Mouse (Mus musculus) forebrain, embryonic 14.5 days (tissue): Measurements from ENCODE around the gene Tmem170. TPM values are rescaled to one million over a fixed set of nuclear protein-coding genes. Genes with fewer than 3 reads are reported as not detected.

Experiments
- ATAC-seq: fragments of 200-750 bp; cut with Nextera tagmentation; 2 replicates; pipeline ENCODE4 v1.8.0; 2017; ENCODE audit warnings: mild to moderate bottlenecking, moderate library complexity
- DNase-seq: peaks from one replicate; pipeline ENCODE4 v3.0.0-alpha.2; 2015; ENCODE audit warnings: low spot score
- H3K27ac ChIP-seq: fragments of 300-500 bp; sonication (generic); 2 replicates; pipeline ENCODE4 v1.5.1; 2014; ENCODE audit warnings: low read depth, mild to moderate bottlenecking, control low read depth, low read length, moderate library complexity
- H3K27me3 ChIP-seq: fragments of 300-500 bp; sonication (generic); replicated peaks from 2 replicates; pipeline ENCODE4 v1.6.1; 2014; ENCODE audit warnings: low read length, control low read depth, mixed read lengths; ENCODE audit not compliant: control insufficient read depth, insufficient read depth
- H3K36me3 ChIP-seq: fragments of 300-500 bp; sonication (generic); 2 replicates; pipeline ENCODE4 v1.6.1; 2014; ENCODE audit warnings: low read length, control low read depth; ENCODE audit not compliant: control insufficient read depth, insufficient read depth
- H3K4me1 ChIP-seq: fragments of 300-500 bp; sonication (generic); 2 replicates; pipeline ENCODE4 v1.6.1; 2014; ENCODE audit warnings: antibody characterized with exemption, low read length, control low read depth; ENCODE audit not compliant: control insufficient read depth, insufficient read depth
- H3K4me2 ChIP-seq: fragments of 300-500 bp; sonication (generic); 2 replicates; pipeline ENCODE4 v1.6.1; 2014; ENCODE audit warnings: mild to moderate bottlenecking, control low read depth, low read length
- H3K4me3 ChIP-seq: fragments of 300-500 bp; sonication (generic); 2 replicates; pipeline ENCODE4 v1.5.1; 2014; ENCODE audit warnings: low read depth, low read length, control low read depth
- H3K9ac ChIP-seq: fragments of 300-500 bp; sonication (generic); 2 replicates; pipeline ENCODE4 v1.6.1; 2014; ENCODE audit warnings: mild to moderate bottlenecking, low read length, control low read depth, moderate library complexity
- H3K9me3 ChIP-seq: fragments of 300-500 bp; sonication (generic); replicated peaks from 2 replicates; pipeline ENCODE4 v1.6.1; 2016; ENCODE audit warnings: low read length, control low read depth, mixed read lengths; ENCODE audit not compliant: control insufficient read depth
- WGBS: fragments of 180-500 bp; shearing (Covaris S2); extraction: QIAGEN DNeasy Blood & Tissue Kit; methylation state at CpG from one replicate; pipeline ENCODE4 v1.1.7; 2014; 5-methylcytosine and 5-hydroxymethylcytosine counted together
- polyA plus RNA-seq: library from polyadenylated mRNA; unstranded; fragments of >200 nt; fragmentation: Nextera tagmentation; extraction: Ambion mirVana; gene quantifications from 2 replicates; pipeline ENCODE4 v1.2.1, GENCODE M21; 2014

Gene Tmem170
- polyA plus RNA-seq, 1 experiment from 2014 or later = 2.7 TPM

- peaks cover 58% of the 10 kb centered on the region for H3K36me3 ChIP-seq
- no peaks in the 10 kb centered on the region for H3K27me3 ChIP-seq
- H3K4me2 ChIP-seq = no peak overlapping the region
- no peak overlapping the region for H3K27ac ChIP-seq
- H3K4me1 ChIP-seq = no peaks in the 10 kb centered on the region
- no peak for ATAC-seq
- H3K9ac ChIP-seq = no peak overlapping the region
- no peaks in the 10 kb centered on the region for H3K9me3 ChIP-seq
- H3K4me3 ChIP-seq = no peak overlapping the region
- WGBS = 77% methylated on average over 6 of the region's 6 CpGs
- DNase-seq = no peak
Observed at GRCm38 (mm10) chr8:111834011-111834410, 42.5 kb downstream of the Tmem170 start.

GRCm38 (mm10) chr8:111832983-111833382, 43.6 kb downstream of the Tmem170 start:
- no peaks in the 10 kb centered on the region for H3K4me1 ChIP-seq
- ATAC-seq = no peak
- no peak overlapping the region for H3K27ac ChIP-seq
- no peaks in the 10 kb centered on the region for H3K27me3 ChIP-seq
- DNase-seq = no peak
- H3K9me3 ChIP-seq = no peaks in the 10 kb centered on the region
- peaks cover 62% of the 10 kb centered on the region for H3K36me3 ChIP-seq
- H3K9ac ChIP-seq = no peak overlapping the region
- H3K4me2 ChIP-seq = no peak overlapping the region
- H3K4me3 ChIP-seq = no peak overlapping the region
- 74% methylated on average over 5 of the region's 5 CpGs for WGBS

GRCm38 (mm10) chr8:111831996-111832395, 44.6 kb downstream of the Tmem170 start:
- peak; percentile 37 for DNase-seq
- no peak for ATAC-seq

DNA sequence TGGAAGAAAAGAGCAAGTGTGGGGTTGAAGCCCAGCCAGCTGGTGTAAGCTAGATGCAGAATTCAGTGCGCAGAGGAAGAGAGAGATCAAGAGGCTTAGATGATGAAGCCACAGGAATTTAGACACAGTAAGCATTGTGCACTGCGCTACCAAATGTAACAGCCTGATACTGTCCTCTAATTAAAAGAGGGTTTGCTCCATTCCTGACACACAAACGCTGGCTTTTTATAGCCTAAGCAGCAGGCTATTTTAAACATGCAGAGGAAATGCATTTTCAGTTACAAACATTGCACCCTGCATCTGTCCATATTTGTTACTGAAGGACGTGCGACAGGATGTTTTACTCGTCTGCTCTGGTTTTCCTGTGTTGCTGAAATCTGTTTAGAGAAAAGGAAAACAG, 48.0 kb downstream of the Tmem170 start:
- WGBS = 87% methylated on average over 6 of the region's 6 CpGs
- DNase-seq (no peak), ATAC-seq (no peak)
- no peaks in the 10 kb centered on the region for H3K9me3 ChIP-seq
- no peak overlapping the region for H3K4me3 ChIP-seq
- no peak overlapping the region for H3K9ac ChIP-seq
- no peak overlapping the region for H3K4me2 ChIP-seq
- no peaks in the 10 kb centered on the region for H3K4me1 ChIP-seq
- no peak overlapping the region for H3K27ac ChIP-seq
- peaks cover 59% of the 10 kb centered on the region for H3K36me3 ChIP-seq
- H3K27me3 ChIP-seq = no peaks in the 10 kb centered on the region

More at GRCm38 (mm10) chr8:111831996-111832395, 44.6 kb downstream of the Tmem170 start:
- Histone ChIP-seq H3K27ac (no peak overlapping the region), H3K4me3 (no peak overlapping the region), H3K27me3 (no peaks in the 10 kb centered on the region), H3K4me2 (no peak overlapping the region), H3K9me3 (no peaks in the 10 kb centered on the region), H3K4me1 (no peaks in the 10 kb centered on the region), H3K9ac (no peak overlapping the region), H3K36me3 (peaks cover 54% of the 10 kb centered on the region)
- WGBS = 72% methylated on average over 4 of the region's 4 CpGs

DNA sequence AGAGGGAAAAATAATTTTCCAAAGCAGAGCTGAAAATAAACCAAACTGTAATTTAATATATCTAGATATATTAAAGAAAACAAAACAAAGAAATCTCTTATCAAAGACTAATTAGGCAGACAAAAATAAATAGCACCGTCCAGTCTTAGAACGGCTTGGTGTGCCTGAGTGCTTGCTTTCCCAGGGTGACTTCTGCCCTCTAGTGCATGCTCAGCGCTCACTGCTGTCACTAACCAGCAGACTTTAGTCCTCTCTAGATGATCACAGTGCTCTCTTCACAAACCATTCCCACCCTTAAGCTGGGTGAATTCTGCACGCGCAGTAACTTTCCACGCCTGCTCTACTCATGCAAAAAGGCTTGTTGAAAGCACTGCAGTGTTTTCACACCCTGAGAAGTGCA, 51.3 kb downstream of the Tmem170 start:
- peaks cover 48% of the 10 kb centered on the region for H3K36me3 ChIP-seq
- no peaks in the 10 kb centered on the region for H3K27me3 ChIP-seq
- DNase-seq (peak; percentile 31), ATAC-seq (no peak)
- H3K4me2 ChIP-seq = no peak overlapping the region
- H3K4me3 ChIP-seq = no peak overlapping the region
- no peaks in the 10 kb centered on the region for H3K4me1 ChIP-seq
- WGBS = 68% methylated on average over 6 of the region's 6 CpGs
- no peaks in the 10 kb centered on the region for H3K9me3 ChIP-seq
- no peak overlapping the region for H3K27ac ChIP-seq
- H3K9ac ChIP-seq = no peak overlapping the region

DNA sequence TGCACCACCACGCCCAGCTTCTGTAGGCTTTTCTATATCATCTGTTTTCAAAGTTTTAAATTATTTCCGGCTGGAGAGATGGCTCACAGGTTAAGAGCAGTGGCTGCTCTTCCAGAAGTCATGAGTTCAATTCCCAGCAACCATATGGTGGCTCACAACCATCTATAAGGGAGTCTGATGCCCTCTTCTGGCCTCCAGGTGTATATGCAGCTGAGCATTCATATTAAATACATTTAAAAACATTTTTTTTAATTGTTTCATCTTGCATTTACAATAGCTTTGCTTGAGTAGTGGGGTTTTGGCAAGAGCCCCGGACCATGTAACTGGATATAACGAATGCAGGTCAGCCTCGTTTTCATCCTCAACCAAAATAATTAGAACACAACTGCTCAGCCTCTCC, 52.2 kb downstream of the Tmem170 start:
- no peak overlapping the region for H3K27ac ChIP-seq
- no peaks in the 10 kb centered on the region for H3K27me3 ChIP-seq
- H3K4me2 ChIP-seq = no peak overlapping the region
- H3K9ac ChIP-seq = no peak overlapping the region
- no peaks in the 10 kb centered on the region for H3K4me1 ChIP-seq
- DNase-seq (no peak), ATAC-seq (no peak)
- 95% methylated on average over 5 of the region's 5 CpGs for WGBS
- H3K4me3 ChIP-seq = no peak overlapping the region
- peaks cover 42% of the 10 kb centered on the region for H3K36me3 ChIP-seq
- no peaks in the 10 kb centered on the region for H3K9me3 ChIP-seq

GRCm38 (mm10) chr8:111821199-111821598, 55.4 kb downstream of the Tmem170 start:
- Histone ChIP-seq H3K9ac (no peak overlapping the region), H3K36me3 (peaks cover 33% of the 10 kb centered on the region), H3K4me2 (no peak overlapping the region), H3K9me3 (no peaks in the 10 kb centered on the region), H3K27me3 (no peaks in the 10 kb centered on the region), H3K4me3 (no peak overlapping the region), H3K27ac (no peak overlapping the region), H3K4me1 (no peaks in the 10 kb centered on the region)
- WGBS = 92% methylated on average over 10 of the region's 10 CpGs
- DNase-seq (no peak), ATAC-seq (no peak)

- H3K4me1 ChIP-seq = no peaks in the 10 kb centered on the region
- ATAC-seq = no peak
- no peak overlapping the region for H3K27ac ChIP-seq
- H3K36me3 ChIP-seq = peaks cover 33% of the 10 kb centered on the region
- WGBS = 94% methylated on average over 4 of the region's 4 CpGs
- H3K9me3 ChIP-seq = no peaks in the 10 kb centered on the region
- H3K9ac ChIP-seq = no peak overlapping the region
- H3K4me3 ChIP-seq = no peak overlapping the region
- H3K27me3 ChIP-seq = no peaks in the 10 kb centered on the region
- H3K4me2 ChIP-seq = no peak overlapping the region
- DNase-seq = no peak
Observed at GRCm38 (mm10) chr8:111820691-111821090, 55.9 kb downstream of the Tmem170 start.

GRCm38 (mm10) chr8:111820018-111820417, 56.5 kb downstream of the Tmem170 start:
- H3K4me3 ChIP-seq = no peak overlapping the region
- WGBS = 92% methylated on average over 12 of the region's 12 CpGs
- H3K36me3 ChIP-seq = peaks cover 30% of the 10 kb centered on the region
- H3K4me1 ChIP-seq = no peaks in the 10 kb centered on the region
- no peaks in the 10 kb centered on the region for H3K9me3 ChIP-seq
- DNase-seq (no peak), ATAC-seq (no peak)
- H3K9ac ChIP-seq = no peak overlapping the region
- no peak overlapping the region for H3K4me2 ChIP-seq
- no peak overlapping the region for H3K27ac ChIP-seq
- no peaks in the 10 kb centered on the region for H3K27me3 ChIP-seq
